ENCODE assay signal across 12 mouse cellular contexts in the genomic region with DNA sequence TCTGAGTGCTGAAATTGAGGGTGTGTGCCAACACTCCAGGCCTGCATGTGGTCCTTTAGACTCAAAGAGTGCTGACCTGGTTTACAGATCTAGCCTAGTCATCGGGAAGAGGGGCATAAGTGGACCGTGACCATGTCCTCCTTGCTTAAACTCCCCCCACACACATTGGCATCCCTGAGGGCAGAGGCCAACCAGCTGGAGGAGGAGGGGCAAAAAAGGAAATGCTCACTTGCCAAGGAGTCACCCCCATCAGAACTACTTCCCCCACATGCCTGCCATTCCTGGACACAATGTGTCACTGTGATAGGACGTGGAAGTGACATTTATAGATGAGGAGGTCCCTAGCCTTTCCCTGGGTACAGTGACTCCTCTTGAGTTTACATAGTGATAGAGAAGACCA. TPM values are rescaled to one million over a fixed set of nuclear protein-coding genes. Genes with fewer than 3 reads are reported as not detected.
DNase-seq lines count a peak whose midpoint lies in the region; ATAC-seq and TF ChIP-seq lines count a peak whose summit lies in the region.
"Had no signal": no experiment of that assay in that cellular context is flagged by ENCODE, and none has a peak within 500 bp of the region (broad histone marks: within the 10 kb centered on the region; RNA-seq: fewer than 3 reads in every experiment).

No protein-coding gene starts in this region.

- TF ChIP-seq CTCF in layer of hippocampus, adult 2 months (conservative IDR thresholded peaks at IDR 0.05) = no peak
- no peak for TF ChIP-seq CTCF in bone marrow macrophage, adult 2 months (IDR thresholded peaks at IDR 0.05; ENCODE audit: low read depth, low read length)

- H3K4me3 ChIP-seq in layer of hippocampus, adult 2 months = no peak overlapping the region
- no peak overlapping the region for H3K4me3 ChIP-seq in bone marrow macrophage, adult 2 months (ENCODE audit: insufficient read depth, low read length)

- H3K27ac ChIP-seq in layer of hippocampus, adult 2 months = peak overlapping the region; percentile 46; the same call in 1 of the 2 replicates
- peak overlapping the region; percentile 65 for H3K27ac ChIP-seq in bone marrow macrophage, adult 2 months (ENCODE audit: insufficient read depth, low read depth, low read length)
- H3K27ac ChIP-seq: hindbrain, postnatal 0 days had no signal

- H3K4me1 ChIP-seq in bone marrow macrophage, adult 2 months (ENCODE audit: control insufficient read depth, insufficient read depth, low read length) = peaks cover 35% of the 10 kb centered on the region

- ATAC-seq in megakaryocyte progenitor cell, adult 5-6 weeks (replicated peaks; ENCODE audit: poor library complexity) = 0 out of 2 replicates have a peak, but pooled peaks have one; percentile 15

- TF ChIP-seq POLR2A in bone marrow macrophage, adult 2 months (IDR thresholded peaks at IDR 0.05; ENCODE audit: borderline replicate concordance, low read depth, low read length) = no peak

- no peak for DNase-seq in layer of hippocampus, adult 2 months (ENCODE audit: low spot score in 2 of 2)
- DNase-seq in layer of hippocampus, adult 8-10 months (ENCODE audit: low spot score in 2 of 2) = no peak
- peak; percentile 39 for DNase-seq in kidney, adult 18-20 months
- no peak for DNase-seq in urinary bladder, postnatal 36 days (ENCODE audit: low spot score in 2 of 2)
- no peak for DNase-seq in right cerebral cortex, postnatal 25 days
- DNase-seq: gastrocnemius, postnatal 36 days; layer of hippocampus, postnatal 36 days; lung, postnatal 14 days; thymus, adult 18-20 months had no signal

RNA-seq across cellular contexts. Expression of a gene that starts 43.4 kb away (rescaled TPM):
- 10 to 100 TPM; 83.9 to 87.1 TPM for total RNA-seq in layer of hippocampus, adult 2 months (2021)
- total RNA-seq in layer of hippocampus, adult 8-10 months (2022) = 10 to 100 TPM; 84.0 to 97.7 (median 90.5) TPM
- 7.1 and 9.7 TPM in 2 replicates for polyA plus RNA-seq in bone marrow macrophage, adult 2 months (2012; ENCODE audit: insufficient read depth, insufficient read length, missing spikeins)
- total RNA-seq in megakaryocyte progenitor cell, adult 5-6 weeks (2015) = 1.9 and 2.2 TPM in 2 replicates
- total RNA-seq in megakaryocyte progenitor cell, adult 5-6 weeks (2017) = 2.7 TPM in 2 replicates

RNA-seq across cellular contexts. Expression of a gene that starts 43.5 kb away (rescaled TPM):
- total RNA-seq in layer of hippocampus, adult 2 months (2021) = 10 to 100 TPM; 66.8 to 68.5 TPM
- 10 to 100 TPM; 66.5 to 72.2 (median 67.0) TPM for total RNA-seq in layer of hippocampus, adult 8-10 months (2022)
- polyA plus RNA-seq in bone marrow macrophage, adult 2 months (2012; ENCODE audit: insufficient read depth, insufficient read length, missing spikeins) = 90.8 and 96.9 TPM in 2 replicates
- 40.5 and 43.3 TPM in 2 replicates for total RNA-seq in megakaryocyte progenitor cell, adult 5-6 weeks (2015)
- total RNA-seq in megakaryocyte progenitor cell, adult 5-6 weeks (2017) = 68.0 and 73.9 TPM in 2 replicates

RNA-seq across cellular contexts. Expression of a gene that starts 57.7 kb away (rescaled TPM):
- total RNA-seq in layer of hippocampus, adult 2 months (2021) = 10 to 100 TPM; 52.4 to 56.7 TPM
- 10 to 100 TPM; 41.3 to 47.7 (median 44.4) TPM for total RNA-seq in layer of hippocampus, adult 8-10 months (2022)
- polyA plus RNA-seq in bone marrow macrophage, adult 2 months (2012; ENCODE audit: insufficient read depth, insufficient read length, missing spikeins) = 45.2 and 53.7 TPM in 2 replicates
- 63.5 and 65.1 TPM in 2 replicates for total RNA-seq in megakaryocyte progenitor cell, adult 5-6 weeks (2015)
- total RNA-seq in megakaryocyte progenitor cell, adult 5-6 weeks (2017) = 71.7 and 96.5 TPM in 2 replicates

Comparison
In these comparisons a context has a peak if more than half of its experiments do, and no peak if none do; other contexts are left out.
1. RNA of a gene that starts 43.4 kb away (total RNA-seq): 84.0 to 97.7 TPM in layer of hippocampus, adult 8-10 months and 83.9 to 87.1 TPM in layer of hippocampus, adult 2 months; 1.9 to 2.7 TPM in megakaryocyte progenitor cell, adult 5-6 weeks; every median in the first group is over 10 times any median in the second.